Mouse (Mus musculus): Measurements from ENCODE around the gene Cd37. TPM values are rescaled to one million over a fixed set of nuclear protein-coding genes. Genes with fewer than 3 reads are reported as not detected.

The Cd37 gene
- polyA plus RNA-seq, 1 experiment from 2014 or later = 2.6 TPM

DNA sequence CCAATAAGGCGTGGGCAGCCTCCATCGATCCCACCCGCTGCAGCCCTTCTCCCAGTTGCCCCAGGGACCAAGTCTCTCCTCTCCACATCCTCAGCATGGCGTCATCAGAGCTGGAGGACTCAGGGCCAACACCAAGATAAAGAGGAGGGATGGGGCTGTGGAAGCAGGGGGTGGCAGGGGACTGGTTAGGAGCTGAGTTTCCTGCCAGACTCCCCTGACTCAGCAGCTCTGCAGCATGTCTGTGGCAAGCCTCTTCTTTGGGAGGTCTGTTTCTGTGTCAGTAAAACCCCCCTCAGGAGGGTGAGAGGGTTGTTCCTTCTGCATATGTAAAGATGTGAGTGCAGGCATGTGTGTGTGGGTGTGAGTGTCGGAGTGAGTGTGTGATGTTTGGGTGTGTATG, 41.9 kb downstream of the Cd37 start:
- no peak for TF ChIP-seq CTCF (IDR thresholded peaks at IDR 0.05; ENCODE audit: low read depth)
- no peak overlapping the region; the same call in 1 of the 2 replicates for H3K9ac ChIP-seq (ENCODE audit: low read depth, low read length)
- no peaks in the 10 kb centered on the region for H3K36me3 ChIP-seq (ENCODE audit: insufficient read depth, low read length)
- no peak overlapping the region for H3K4me2 ChIP-seq (ENCODE audit: low read length)
- WGBS = 68% methylated on average over 5 of the region's 5 CpGs
- no peak for DNase-seq (ENCODE audit: low spot score)
- no peak overlapping the region for H3K27ac ChIP-seq
- no peak overlapping the region for H3K4me3 ChIP-seq (replicated peaks; ENCODE audit: low read depth, low read length)
- no peaks in the 10 kb centered on the region for H3K27me3 ChIP-seq (ENCODE audit: insufficient read depth, low read length)
- no peak for ATAC-seq (replicated peaks; ENCODE audit: low FRiP score, low read depth)
- H3K9me3 ChIP-seq (replicated peaks; ENCODE audit: low read length) = no peaks in the 10 kb centered on the region
- H3K4me1 ChIP-seq (replicated peaks; ENCODE audit: insufficient read depth, low read length) = peaks cover 2% of the 10 kb centered on the region; the same call in 1 of the 2 replicates

DNA sequence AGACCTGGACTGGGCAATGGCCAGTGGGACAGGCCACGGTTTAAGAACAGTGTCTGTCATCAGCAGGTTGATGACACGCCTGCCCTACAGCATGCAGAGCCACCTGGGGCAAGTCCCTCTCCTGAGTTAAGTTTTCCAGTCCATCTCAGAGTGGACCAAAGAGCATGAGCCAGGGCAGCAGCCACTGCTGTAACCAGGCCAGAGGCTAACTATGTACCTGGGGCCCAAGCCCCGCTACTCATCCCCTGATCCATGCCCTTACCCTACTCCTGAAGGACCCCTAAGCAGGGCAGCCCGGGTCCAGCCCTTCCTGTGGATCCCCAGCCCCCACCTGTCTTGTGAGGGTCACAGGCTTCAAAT, 42.8 kb downstream of the Cd37 start:
- WGBS = 78% methylated on average over 4 of the region's 4 CpGs
- TF ChIP-seq CTCF (IDR thresholded peaks at IDR 0.05; ENCODE audit: low read depth) = no peak
- H3K9ac ChIP-seq (ENCODE audit: low read depth, low read length) = no peak overlapping the region
- no peak for DNase-seq (ENCODE audit: low spot score)
- H3K36me3 ChIP-seq (ENCODE audit: insufficient read depth, low read length) = no peaks in the 10 kb centered on the region
- peaks cover 10% of the 10 kb centered on the region for H3K4me1 ChIP-seq (replicated peaks; ENCODE audit: insufficient read depth, low read length)
- H3K4me2 ChIP-seq (ENCODE audit: low read length) = no peak overlapping the region
- ATAC-seq (replicated peaks; ENCODE audit: low FRiP score, low read depth) = no peak
- no peak overlapping the region for H3K4me3 ChIP-seq (replicated peaks; ENCODE audit: low read depth, low read length)
- H3K27ac ChIP-seq = no peak overlapping the region
- H3K9me3 ChIP-seq (replicated peaks; ENCODE audit: low read length) = no peaks in the 10 kb centered on the region
- H3K27me3 ChIP-seq (ENCODE audit: insufficient read depth, low read length) = no peaks in the 10 kb centered on the region

DNA sequence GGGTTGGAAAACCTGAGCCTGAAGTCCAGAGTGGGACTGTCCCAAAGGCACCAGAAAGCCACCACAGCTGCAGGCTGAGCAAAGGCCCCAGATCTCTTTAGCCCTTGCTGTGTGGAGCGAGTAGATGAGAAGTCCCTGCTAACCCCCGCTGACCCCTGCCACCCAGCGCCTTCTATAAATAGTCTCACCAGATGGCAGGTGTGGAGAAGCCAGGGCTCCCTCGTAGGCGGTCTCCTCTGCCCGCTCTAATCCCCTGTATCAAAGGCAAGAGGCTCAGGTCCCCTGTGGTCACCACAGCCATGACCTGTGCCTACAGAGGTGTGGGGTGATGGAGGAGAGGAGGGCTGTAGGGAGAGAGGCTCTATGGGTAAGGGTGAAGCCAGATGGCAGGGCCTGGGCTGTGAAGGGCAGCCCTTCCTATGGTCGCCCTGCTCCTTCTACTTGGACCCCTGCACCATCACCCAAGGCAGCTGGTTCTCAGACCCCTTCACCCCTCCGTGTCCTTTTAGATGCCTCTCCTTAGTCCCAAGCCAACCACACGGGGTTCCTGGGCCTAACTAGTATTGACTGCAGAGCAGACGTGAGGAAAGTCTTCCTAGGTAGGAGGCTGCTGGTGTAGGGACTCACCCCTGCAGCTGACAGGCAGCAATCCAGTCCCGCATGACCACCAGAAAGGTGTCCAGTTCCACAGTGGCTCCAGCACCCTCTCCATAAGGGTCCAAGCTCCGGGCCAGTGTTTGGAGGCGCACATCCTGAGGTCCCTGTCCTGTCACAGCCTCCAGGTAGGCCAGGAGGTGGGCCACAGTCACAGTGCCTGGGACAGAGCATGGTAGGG, 43.4 kb downstream of the Cd37 start:
- H3K9me3 ChIP-seq (replicated peaks; ENCODE audit: low read length) = no peaks in the 10 kb centered on the region
- H3K4me1 ChIP-seq (replicated peaks; ENCODE audit: insufficient read depth, low read length) = peaks cover 11% of the 10 kb centered on the region
- no peak overlapping the region for H3K4me3 ChIP-seq (replicated peaks; ENCODE audit: low read depth, low read length)
- WGBS = 61% methylated on average over 13 of the region's 13 CpGs
- ATAC-seq (replicated peaks; ENCODE audit: low FRiP score, low read depth) = no peak
- H3K27me3 ChIP-seq (ENCODE audit: insufficient read depth, low read length) = 0 out of 2 replicates have a peak, but pooled peaks cover 3% of the 10 kb centered on the region
- DNase-seq (ENCODE audit: low spot score) = no peak
- TF ChIP-seq CTCF (IDR thresholded peaks at IDR 0.05; ENCODE audit: low read depth) = no peak
- H3K27ac ChIP-seq = no peak overlapping the region
- no peak overlapping the region for H3K9ac ChIP-seq (ENCODE audit: low read depth, low read length)
- H3K4me2 ChIP-seq (ENCODE audit: low read length) = no peak overlapping the region
- H3K36me3 ChIP-seq (ENCODE audit: insufficient read depth, low read length) = no peaks in the 10 kb centered on the region

DNA sequence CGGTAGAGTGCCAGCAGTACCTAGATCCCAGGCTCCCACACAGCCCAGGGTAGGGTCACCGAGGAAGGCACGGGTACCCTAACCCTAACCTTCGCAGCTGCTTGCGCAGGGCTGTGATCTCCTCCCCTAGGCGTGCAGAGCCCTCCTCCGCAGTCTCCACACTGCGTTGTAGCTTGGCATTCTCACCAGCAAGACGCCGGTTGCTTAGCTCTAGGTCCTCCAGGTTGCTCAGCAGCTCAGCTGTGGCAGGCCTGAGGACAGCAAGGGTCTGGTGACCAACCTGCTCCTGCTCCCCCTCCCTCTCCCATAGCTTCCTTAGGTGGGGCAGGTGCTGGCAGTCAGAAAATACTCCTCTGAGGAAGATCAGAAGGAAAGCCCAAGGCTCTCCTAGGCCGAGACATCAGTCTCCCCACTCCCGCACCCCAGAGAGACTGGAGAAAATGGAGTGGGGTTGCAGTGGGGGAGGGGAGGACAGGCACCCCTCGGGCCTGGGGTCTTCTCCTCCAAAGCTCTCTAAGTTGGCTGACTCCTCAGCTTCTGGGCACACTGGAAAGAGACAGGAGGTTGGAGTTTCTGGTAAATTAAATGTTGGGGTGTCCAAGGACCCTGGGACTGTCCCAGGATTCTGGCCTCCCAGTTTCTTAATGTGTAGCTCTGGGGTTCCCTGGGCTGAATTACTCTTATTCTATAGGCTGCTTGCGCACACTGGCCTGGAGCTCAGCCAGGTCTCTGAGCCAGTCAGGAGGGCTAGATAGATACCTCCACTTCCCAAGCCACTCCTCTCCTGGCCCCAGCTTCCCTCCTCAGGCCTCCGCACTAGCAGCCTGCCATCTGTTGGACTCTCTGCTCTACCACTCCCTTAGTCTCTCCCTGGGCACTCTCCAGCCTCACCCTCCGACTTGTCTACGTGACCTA, 44.8 kb downstream of the Cd37 start:
- no peak overlapping the region for H3K4me3 ChIP-seq (replicated peaks; ENCODE audit: low read depth, low read length)
- H3K4me1 ChIP-seq (replicated peaks; ENCODE audit: insufficient read depth, low read length) = peaks cover 11% of the 10 kb centered on the region
- no peak overlapping the region for H3K9ac ChIP-seq (ENCODE audit: low read depth, low read length)
- TF ChIP-seq CTCF (IDR thresholded peaks at IDR 0.05; ENCODE audit: low read depth) = no peak
- DNase-seq (ENCODE audit: low spot score) (no peak), ATAC-seq (replicated peaks; ENCODE audit: low FRiP score, low read depth) (no peak)
- H3K27me3 ChIP-seq (ENCODE audit: insufficient read depth, low read length) = 0 out of 2 replicates have a peak, but pooled peaks cover 3% of the 10 kb centered on the region
- no peaks in the 10 kb centered on the region for H3K36me3 ChIP-seq (ENCODE audit: insufficient read depth, low read length)
- no peak overlapping the region for H3K27ac ChIP-seq
- H3K4me2 ChIP-seq (ENCODE audit: low read length) = no peak overlapping the region
- WGBS = 70% methylated on average over 17 of the region's 17 CpGs
- no peaks in the 10 kb centered on the region for H3K9me3 ChIP-seq (replicated peaks; ENCODE audit: low read length)

DNA sequence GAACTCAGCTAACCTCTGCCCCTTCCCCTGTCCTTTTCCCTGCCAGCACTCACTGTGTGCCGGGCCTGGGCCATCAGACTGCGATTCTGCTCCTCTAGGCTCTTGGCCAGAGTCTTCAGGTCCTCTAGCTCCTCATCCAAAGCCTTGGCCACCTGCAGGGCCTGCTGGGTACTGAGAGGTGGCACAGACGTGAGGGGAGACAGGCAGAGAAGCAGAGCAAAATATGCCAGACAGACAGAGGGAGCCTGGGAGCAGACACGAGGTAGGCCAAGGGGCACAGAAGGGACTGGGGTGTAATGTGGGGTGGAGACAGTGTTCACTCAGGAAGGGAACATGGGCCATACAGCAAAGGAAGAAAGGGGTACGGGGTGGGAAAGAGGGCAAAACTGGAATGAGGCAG, 45.5 kb downstream of the Cd37 start:
- no peak overlapping the region for H3K4me2 ChIP-seq (ENCODE audit: low read length)
- H3K9ac ChIP-seq (ENCODE audit: low read depth, low read length) = no peak overlapping the region
- H3K4me3 ChIP-seq (replicated peaks; ENCODE audit: low read depth, low read length) = no peak overlapping the region
- no peaks in the 10 kb centered on the region for H3K9me3 ChIP-seq (replicated peaks; ENCODE audit: low read length)
- peak; percentile 38; the same call in 1 of the 2 replicates for TF ChIP-seq CTCF (IDR thresholded peaks at IDR 0.05; ENCODE audit: low read depth)
- no peak overlapping the region for H3K27ac ChIP-seq
- no peaks in the 10 kb centered on the region for H3K36me3 ChIP-seq (ENCODE audit: insufficient read depth, low read length)
- 53% methylated on average over 5 of the region's 5 CpGs for WGBS
- no peak for ATAC-seq (replicated peaks; ENCODE audit: low FRiP score, low read depth)
- peaks cover 11% of the 10 kb centered on the region for H3K4me1 ChIP-seq (replicated peaks; ENCODE audit: insufficient read depth, low read length)
- H3K27me3 ChIP-seq (ENCODE audit: insufficient read depth, low read length) = 0 out of 2 replicates have a peak, but pooled peaks cover 3% of the 10 kb centered on the region
- DNase-seq (ENCODE audit: low spot score) = no peak

DNA sequence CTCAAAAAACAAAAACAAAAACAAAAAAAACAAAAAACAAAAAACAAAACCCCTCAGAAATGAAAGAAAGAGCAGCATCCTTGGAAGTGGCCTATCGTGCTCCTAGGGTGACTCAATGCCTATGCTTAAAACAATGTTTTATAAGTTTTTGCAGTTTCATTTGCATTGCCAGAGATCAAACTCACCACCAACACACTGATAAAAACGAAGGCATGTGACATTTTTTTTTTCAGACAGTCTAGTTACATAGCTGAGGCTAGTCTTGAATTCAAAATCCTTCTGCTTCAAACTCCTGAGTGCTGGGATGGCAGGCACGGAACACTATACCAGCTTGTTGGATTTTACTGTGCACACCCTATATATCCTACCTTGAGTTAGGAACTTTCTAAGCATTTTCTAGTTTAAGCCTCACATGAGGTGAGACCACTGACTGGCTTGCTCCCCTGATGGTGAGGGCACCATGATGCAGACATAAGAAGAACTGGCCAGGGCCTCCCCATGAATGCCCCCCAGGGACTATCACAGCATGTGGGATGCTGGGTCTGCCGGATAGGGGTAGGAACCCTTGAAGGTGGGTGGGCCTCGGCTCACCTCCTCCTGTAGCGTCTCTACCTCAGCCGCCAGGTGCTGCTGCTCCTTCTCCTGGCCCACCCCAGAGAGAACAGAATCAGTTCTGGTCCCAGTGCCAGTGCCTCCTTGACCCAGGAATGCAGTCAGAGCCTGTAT, 46.2 kb downstream of the Cd37 start:
- no peaks in the 10 kb centered on the region for H3K9me3 ChIP-seq (replicated peaks; ENCODE audit: low read length)
- 84% methylated on average over 7 of the region's 7 CpGs for WGBS
- H3K4me2 ChIP-seq (ENCODE audit: low read length) = no peak overlapping the region
- no peak for TF ChIP-seq CTCF (IDR thresholded peaks at IDR 0.05; ENCODE audit: low read depth)
- H3K27me3 ChIP-seq (ENCODE audit: insufficient read depth, low read length) = 0 out of 2 replicates have a peak, but pooled peaks cover 3% of the 10 kb centered on the region
- H3K9ac ChIP-seq (ENCODE audit: low read depth, low read length) = no peak overlapping the region
- H3K27ac ChIP-seq = no peak overlapping the region
- DNase-seq (ENCODE audit: low spot score) (no peak), ATAC-seq (replicated peaks; ENCODE audit: low FRiP score, low read depth) (no peak)
- H3K4me1 ChIP-seq (replicated peaks; ENCODE audit: insufficient read depth, low read length) = peaks cover 11% of the 10 kb centered on the region
- no peak overlapping the region for H3K4me3 ChIP-seq (replicated peaks; ENCODE audit: low read depth, low read length)
- H3K36me3 ChIP-seq (ENCODE audit: insufficient read depth, low read length) = no peaks in the 10 kb centered on the region
